Mouse (Mus musculus) left cerebral cortex, postnatal 10 days (tissue): ENCODE results near the gene Fbxl15. TPM values are rescaled to one million over a fixed set of nuclear protein-coding genes. Genes with fewer than 3 reads are reported as not detected.
A peak's percentile ranks its signal among the peaks of the same experiment; 100 is the strongest.

Experiments
- DNase-seq, 2 experiments: peaks; one replicate each; pipeline ENCODE4 v3.0.0; 2021 to 2022; ENCODE audit warnings: low spot score in 2 of 2, mixed read lengths in 1 of 2; ENCODE audit errors: extremely low spot score in 1 of 2
- intact Hi-C: fragments of 180-260 bp; cut with DNase I; formaldehyde crosslinking; loops from one replicate; pipeline ENCODE4 v1.15.1; 2025
- total RNA-seq, 2 experiments: library from RNA; stranded (reverse); gene quantifications; 2 replicates each; pipeline ENCODE4 v1.2.3; 2021

Fbxl15 gene
- total RNA-seq, 2 experiments from 2014 or later: 25.9 to 29.2 TPM

DNA sequence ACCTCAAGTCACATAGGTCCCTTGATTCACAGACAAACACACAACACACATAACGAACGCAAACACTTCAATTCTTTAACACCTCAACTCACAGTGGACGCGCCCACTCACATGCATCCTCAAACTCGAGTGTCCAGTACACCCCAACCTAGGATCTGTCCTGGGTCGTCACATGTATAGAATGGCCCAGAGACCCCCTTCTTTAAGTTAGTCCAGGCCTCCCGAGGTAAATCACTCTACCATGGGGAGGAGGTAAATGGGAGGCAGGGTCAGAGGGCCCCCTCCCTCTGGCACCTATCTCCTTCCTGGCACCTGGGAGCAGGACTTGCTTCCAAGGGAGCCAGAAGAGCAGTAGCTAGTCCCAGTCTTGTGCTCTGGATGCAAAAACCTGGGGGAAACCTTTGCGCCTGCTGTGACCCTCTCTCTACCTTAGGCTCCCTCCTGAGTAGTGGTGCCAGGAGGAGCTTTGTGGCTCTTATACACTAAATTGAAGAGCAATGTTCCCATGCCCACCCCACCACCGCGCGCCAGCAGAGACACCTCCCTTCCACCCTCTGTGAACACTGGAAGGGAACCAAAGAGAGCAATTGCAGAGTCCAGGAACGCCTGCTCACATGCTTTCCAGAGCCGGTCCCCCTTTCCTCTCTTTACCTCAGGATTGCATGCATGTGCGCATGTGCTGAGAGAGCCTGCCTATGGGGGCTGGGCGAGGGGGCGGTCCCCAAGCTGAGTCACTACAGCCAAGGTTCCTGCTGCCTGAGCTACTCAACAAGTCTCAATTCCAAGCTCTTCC, 9.2 kb upstream of the Fbxl15 start:
- intact Hi-C loops: no loop called here
- DNase-seq: peak; percentile 88 to 89

DNA sequence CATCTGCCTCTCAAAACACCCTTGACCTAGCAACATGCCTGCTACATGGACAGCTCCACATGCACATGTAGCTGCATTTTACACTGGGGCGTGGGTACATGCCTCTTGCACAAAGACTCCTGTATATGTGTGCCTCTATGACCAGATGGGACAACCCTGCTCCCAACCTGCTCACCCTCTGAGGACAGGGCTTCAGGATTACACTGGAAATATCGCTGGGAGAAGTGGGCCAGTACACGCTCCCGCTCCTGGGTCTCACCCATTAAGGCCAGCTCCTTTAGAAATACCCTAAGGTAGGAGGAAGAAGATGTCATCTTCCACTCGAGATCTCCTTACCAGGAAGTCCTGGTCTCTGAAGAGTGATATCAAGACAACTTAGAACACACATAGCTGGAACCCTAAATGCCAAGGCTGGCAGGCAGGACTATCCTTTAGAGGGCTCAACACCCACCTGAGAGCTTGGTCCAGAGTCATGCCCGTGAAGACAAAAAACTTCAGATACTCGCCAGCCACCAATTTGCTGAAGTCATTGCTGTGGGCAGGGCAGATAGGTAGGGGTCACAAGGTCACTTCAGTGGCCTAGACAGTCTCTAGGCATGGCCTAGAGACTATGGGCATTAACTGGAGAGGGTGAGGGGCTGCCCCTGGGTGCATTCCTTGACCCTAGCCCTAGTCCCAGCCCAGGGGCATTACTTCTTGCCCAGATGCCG, 7.8 kb upstream of the Fbxl15 start:
- DNase-seq: no peak
- intact Hi-C loops: no loop called here

DNA sequence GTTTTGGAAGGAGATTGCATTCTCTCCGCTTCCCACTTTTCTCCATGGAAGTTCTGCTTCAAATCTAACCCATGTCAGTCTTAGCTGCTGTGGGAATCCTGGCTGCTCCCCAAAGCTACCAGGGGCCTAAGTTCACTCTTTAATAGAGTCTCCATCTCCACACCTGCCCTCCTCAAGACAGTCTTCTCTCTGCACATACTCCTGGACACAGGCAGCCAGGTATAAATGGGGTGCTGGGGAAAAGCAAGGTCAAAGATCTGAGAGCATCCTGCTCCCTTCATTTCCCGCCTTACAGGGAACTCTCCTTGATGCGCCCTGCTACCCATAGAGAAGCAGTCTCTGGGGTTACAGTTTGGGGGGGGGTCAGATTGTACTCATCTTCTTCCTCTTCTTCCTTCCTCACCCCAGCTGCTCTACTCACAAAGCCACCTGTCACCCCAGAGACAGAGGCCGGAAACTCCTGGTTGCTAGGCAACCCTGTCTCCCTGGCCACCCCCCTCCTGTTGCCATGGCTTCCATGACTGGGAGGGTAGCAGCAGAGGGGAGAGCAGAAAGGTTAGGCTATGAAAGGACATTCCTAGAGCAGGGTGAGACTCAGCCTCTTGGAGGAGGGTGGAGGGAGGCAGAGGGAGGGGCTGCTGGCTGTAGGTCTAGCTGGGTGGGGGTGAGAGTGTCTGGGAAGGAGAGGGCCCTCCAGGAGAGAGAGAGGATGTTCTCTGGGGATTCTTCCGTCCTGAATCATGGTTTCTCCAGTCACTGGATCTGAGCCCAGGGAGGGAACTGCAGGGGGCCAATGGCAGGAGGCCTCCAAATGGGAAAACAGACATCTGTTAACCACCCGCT, 6.7 kb upstream of the Fbxl15 start:
- intact Hi-C loops: no loop called here
- peak in 1 of 2 experiments; percentile 63 for DNase-seq

DNA sequence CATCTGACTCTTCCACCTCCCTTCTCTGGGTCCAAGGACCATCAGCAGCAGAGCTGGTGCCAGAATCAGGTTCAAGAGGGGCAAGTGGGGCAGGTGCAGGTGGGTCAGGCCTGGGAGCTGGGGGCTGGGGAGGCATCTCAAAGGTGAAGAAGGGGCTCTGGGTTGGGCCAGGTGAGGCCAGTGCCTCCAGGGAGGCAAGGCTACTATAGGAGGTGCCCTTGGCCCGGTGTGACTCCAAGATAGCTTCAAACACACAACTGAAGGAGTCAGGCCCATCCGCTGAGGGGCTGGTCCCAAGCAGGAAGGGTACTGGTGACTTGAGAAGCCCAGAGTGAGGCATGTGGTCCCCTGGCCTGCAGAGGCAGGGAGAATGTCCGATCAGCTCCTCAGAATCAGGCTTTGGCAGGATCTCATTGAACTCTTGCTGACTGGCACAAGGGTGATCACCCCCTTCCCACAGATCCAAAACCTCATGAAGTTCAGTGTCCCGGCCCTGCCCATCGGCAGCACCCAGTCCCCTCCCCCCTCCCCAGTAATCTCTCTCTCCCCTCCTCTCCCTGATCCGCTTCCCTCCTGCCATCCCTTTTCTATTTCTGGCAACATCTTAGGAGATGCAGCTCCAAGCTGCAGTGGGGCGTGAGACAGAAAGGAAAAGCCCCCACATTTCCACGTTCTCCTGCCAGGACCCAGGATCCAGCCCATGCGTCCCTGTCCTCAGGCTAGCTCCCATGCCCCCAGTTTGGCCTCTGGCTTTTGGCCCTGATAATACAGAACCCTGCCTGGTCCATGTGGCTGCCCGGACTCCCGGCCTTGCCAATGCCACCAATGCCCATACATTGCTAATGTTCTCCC, 5.6 kb upstream of the Fbxl15 start:
- no peak for DNase-seq
- intact Hi-C loops: no loop called here

DNA sequence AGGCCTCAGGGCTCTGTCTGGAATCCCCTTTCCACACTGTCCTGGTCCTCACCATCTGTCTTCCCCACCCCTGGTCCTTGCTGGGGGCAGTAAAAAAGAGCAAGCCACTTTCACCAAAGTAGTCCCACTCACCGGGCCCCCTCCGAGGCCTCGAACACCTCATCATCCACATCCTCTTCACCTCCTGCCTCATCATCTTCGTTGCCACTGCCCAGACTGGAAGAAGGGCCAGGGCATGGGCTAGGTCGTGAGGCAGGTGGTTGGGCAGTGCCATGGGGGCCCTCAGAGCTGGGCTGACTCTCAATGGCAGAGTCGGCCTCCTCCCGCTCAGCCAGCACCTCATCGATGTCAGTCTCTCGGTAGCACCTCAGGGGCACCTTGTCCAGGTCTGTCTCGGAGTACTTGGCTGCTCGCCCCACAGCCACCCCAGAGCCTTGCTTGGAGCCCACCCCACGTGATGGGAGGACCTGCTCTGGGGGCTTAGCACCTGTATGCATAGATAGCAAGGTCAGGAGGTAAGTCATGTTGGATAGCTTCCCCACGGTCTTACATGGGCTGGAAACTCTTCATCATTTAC, 4.9 kb upstream of the Fbxl15 start:
- no peak for DNase-seq
- intact Hi-C loops: no loop called here

DNA sequence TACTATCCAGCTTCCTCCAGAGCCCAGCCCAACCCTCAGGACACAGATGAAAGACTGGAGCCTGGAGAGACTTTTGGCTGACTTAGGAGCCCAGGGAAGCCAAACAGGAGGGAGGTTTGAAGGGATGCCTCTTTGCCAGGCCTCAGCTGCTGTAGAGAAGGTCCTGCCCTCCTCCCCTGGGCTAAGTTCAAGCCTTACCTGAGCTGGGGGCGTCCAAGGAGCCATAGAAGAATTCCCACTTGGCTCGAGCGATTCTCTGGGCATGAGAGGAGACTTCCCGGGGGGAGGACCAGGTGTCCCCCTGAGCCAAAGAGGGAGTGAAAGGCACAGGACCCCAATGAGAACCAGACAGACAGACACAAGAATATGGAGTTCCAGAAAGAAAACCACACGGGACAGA, 4.3 kb upstream of the Fbxl15 start:
- intact Hi-C loops: no loop called here
- no peak for DNase-seq

DNA sequence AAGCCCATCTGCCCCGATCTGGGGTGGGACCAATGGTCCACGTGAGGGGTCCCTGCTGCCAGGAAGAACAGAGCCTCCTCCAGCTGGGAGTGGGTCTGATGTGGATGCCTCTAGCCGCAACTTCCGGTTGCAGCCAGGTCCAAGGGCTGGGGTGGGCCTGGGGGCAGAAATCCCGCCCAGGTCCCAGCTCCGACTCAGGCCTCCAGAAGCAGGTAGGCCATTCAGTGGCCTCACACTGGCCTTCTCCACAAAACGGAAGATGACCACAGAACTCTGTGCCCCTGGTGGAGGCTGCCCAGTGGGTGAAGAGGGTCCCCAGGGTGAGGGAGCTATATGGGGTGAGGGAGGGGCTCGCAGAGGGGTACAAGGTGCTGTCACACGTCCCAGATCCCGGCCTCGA, 3.6 kb upstream of the Fbxl15 start:
- DNase-seq: no peak
- intact Hi-C loops: no loop called here

DNA sequence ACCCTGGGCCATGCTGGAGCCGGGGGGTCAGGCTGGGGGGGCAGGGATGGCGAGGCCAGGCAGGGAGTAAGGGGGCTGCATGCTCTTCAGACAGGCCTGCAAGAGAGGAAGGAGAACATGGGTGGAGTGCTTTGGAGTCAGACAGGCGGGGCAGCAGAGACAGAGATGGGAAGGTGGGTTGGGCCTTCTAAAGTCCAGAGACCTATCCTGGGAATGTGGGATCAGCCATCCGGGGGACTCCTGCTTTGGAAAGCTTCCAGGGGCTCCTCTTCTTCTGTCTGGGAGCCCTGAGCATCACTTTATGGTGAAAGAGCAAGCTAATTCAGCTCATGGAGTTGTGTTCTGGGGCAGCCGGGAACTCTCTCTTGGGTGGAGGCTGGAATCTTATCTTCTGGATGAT, 3.1 kb upstream of the Fbxl15 start:
- no peak for DNase-seq
- intact Hi-C loops: no loop called here

DNA sequence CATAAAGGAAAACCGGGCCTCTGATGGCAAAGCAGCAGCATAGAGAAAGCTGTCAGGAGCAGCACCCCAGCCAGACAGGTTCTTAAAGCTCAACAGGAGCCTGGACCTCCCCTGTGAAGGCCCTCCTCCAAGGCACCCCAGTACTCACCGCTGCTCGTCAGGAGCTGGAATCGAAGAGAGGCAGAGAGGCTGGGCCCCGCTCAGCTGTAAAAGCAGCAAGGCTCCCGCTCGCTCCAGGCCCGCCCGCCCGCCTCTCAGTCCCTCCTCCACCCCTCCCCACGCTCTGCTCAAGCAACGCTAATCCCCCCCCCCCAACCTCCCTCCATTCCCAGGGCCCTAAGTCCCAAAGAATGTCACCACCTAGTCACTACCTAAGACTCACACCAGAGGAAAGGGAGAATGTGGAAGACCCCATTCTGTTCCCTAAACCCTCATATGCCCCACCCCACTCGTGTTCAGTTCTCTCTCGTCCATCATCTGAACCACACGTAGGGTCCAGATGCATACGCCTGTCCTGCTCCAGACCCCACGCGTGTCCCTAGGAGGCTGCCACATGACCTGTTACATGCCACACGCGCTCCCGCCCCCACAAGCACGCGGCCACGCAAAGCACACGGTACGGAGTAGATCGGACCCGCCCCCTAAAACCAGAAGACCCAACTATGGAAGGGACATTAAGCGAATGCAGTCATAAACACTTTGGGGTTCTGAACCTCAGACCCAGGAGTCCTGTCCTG, 1.8 kb upstream of the Fbxl15 start:
- DNase-seq: peak in 1 of 2 experiments; percentile 51
- intact Hi-C loops: no loop called here

DNA sequence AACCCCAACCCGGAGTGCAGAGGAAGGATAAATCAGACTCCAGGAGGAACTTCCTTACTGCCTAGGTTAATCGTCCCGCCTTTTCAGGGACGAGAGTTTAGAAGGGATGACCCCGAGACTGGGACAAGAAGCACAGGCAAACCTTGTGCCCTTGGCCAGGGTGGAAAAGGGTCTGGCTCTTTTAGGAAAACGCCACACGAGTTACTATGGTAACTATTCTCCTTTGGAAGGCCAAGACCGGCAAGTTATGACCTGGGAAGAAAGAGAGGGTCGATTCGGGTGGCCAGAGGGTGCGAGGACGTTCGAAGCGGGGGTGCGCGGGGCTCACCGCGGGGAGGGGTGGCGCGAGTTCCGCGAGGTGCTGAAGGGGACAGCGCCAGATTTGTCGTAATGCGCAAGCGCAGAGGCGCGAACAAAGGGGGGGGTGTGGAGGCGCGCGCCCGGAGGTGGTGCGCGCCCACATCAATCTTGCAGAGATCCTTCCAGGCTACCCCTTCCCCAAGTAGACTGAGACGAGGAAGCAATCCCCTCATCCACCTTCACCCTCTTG, 1.2 kb upstream of the Fbxl15 start, which contains the start of gene Psd:
Psd (minus strand) TSS at position 401 of the 550 bp plus-strand sequence.
- peak in 1 of 2 experiments; percentile 80 for DNase-seq
- intact Hi-C loops: no loop called here

DNA sequence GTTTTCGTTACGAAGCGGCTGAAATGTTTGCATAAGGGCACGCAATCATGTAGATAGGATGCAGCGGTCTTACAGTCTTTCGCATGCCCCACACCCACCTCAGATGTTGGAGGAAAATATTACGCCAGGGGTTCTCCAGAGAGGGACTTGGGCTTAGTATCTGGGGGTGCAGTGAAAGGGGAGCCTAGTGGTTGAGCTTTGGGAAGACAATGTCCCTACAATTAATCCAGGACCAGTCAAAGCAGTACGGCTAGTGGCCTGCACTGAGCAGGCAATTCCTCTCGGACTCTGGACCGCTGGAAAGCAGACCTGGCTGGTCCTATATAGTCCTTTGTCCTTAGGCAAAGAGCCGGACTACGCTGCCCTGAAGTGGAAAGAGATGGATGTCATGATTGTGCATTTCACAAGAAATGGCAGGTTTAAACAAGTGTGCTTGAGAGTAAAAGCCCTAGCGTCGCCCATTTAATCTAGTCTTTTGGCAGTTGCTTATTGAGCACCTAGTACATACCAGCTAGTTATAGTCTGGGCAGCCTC, 386 bp upstream of the Fbxl15 start:
- intact Hi-C loops: no loop called here
- DNase-seq: peak in 1 of 2 experiments; percentile 21

DNA sequence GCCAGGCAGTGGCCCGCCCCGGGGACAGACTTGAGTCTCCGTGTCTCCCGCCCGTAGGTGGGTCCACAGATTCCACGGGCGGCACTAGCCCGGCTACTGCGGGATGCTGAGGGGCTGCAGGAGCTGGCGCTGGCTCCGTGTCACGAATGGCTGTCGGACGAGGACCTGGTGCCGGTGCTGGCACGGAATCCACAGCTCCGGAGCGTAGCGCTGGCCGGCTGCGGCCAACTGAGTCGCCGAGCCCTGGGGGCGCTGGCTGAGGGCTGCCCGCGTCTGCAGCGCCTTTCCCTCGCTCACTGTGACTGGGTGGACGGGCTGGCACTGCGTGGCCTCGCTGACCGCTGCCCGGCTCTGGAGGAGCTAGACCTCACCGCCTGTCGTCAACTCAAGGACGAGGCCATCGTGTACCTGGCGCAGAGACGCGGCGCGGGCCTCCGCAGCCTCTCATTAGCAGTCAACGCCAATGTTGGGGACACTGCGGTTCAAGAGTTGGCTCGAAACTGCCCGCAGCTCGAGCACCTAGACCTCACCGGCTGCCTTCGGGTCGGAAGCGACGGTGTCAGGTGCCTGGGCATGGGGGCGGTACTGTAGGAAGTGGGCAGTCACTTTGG, 1.2 kb downstream of the Fbxl15 start:
- intact Hi-C loops: no loop called here
- no peak for DNase-seq

DNA sequence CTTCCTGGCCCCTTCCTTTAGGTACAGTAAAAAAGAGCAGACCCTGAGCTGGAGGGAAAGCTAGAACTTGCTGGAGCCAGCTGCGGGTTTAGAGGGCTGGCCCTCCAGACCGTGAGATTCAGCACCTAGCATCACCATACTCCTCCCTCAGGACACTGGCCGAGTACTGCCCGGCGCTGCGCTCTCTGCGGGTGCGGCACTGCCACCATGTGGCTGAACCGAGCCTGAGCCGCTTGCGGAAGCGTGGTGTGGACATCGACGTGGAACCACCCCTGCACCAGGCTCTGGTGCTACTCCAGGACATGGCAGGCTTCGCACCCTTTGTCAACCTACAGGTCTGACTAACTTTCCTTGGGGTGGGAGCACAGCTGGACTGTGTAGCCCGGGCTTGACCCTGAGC, 2.0 kb downstream of the Fbxl15 start:
- intact Hi-C loops: no loop called here
- peak in 1 of 2 experiments; percentile 89 for DNase-seq

DNA sequence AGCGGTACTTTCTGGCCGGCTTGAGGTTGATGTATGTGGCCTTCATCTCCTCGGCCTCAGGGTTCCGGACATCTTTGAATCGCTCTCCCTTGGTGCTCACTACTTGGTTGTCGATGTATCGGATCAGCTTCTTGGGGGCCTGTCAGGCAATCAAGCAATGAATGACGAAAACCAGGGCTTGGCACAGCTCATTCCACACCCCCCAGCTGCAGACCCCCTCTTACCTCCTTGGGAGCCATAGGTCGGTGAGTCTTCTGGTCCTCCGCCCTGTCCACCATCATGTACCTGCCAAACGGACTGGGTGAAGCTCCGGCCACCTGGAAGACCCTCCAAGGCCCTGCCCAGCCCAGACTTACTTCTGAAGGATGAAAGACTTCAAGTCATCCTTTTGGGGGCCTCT, 2.7 kb downstream of the Fbxl15 start:
- no peak for DNase-seq
- intact Hi-C loops: no loop called here

DNA sequence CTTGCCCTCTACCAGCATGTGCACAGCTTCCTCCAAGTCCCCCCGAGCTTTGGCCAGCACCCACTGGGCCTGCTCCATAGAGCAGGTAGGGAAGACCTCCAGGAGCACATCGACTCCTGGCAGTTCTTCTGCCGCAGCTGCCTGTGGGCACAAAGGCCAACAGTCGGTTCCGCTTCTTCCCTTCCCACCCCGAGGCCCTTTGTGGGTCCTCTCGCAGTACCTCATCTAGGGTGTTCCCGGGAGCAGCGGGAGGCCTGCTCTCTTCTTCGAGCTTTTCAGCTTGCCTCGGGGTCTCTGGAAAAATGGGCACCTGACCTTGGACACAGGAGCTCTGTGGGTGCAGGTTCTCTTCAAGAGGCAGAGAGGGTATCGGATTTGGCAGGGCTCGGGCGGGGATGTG, 3.3 kb downstream of the Fbxl15 start:
- no peak for DNase-seq
- intact Hi-C loops: no loop called here

DNA sequence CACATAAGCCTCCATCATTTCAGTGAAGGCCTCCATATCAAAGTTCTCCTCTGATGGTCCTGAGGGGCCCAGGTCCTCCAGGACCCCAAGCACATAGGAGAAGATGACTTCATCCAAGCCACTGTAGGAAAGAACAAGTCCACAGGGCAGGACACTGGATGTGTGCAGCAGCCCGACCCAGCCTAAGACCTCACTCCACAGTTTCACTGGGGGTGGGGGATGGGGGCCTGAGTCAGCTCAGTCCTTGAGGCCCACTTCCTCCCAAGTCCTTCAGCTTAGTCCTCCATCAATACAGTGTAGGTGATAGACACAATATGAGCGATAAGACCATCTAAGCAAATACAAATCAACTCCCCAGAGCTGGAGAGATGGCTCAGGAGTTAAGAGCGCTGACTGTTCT, 4.0 kb downstream of the Fbxl15 start:
- DNase-seq: no peak
- intact Hi-C loops: no loop called here
